Comparison of ENCODE assay signal across 7 mouse cellular contexts in genomic region chr8:104909021-104909420, GRCm38 (mm10). TPM values are rescaled to one million over a fixed set of nuclear protein-coding genes. Genes with fewer than 3 reads are reported as not detected.
DNase-seq lines count a peak whose midpoint lies in the region; TF ChIP-seq lines count a peak whose summit lies in the region.
"Not testable (repeated sequence)": the region's sequence is repeated elsewhere in the genome, so short reads cannot be mapped to it uniquely, and the experiment has no call there.

No protein-coding gene starts in this region.

- peak; percentile 5 to 52 for DNase-seq in adrenal gland, postnatal 36 days
- peak; percentile 90 for DNase-seq in cerebellum, adult 9-11 months
- peak; percentile 92 for DNase-seq in gastrocnemius, adult 2 months
- DNase-seq in heart, adult 8-10 months (ENCODE audit: low spot score) = peak; percentile 71
- peak; percentile 55 for DNase-seq in kidney, adult 18-20 months
- peak; percentile 43 to 60 for DNase-seq in layer of hippocampus, postnatal 10 days (ENCODE audit: low spot score in 2 of 2)
- peak; percentile 50 for DNase-seq in lung, postnatal 36 days

- H3K27ac ChIP-seq in gastrocnemius, adult 2 months = peak overlapping the region; percentile 66

- intact Hi-C loops in gastrocnemius, adult 2 months (cut with DNase I) = loop anchor here (10.0 kb wide), 1 partner anchor 254 kb away; no protein-coding TSS in a partner anchor

- not testable (repeated sequence) for TF ChIP-seq CTCF in gastrocnemius, adult 2 months (IDR thresholded peaks at IDR 0.05)

- not testable (repeated sequence) for H3K4me3 ChIP-seq in gastrocnemius, adult 2 months

RNA-seq across cellular contexts. Expression of gene Ces2e, which starts 17.0 kb away (rescaled TPM):
- total RNA-seq in adrenal gland, postnatal 36 days (2021) = 1 to 10 TPM; 2.9 to 5.5 TPM
- total RNA-seq in gastrocnemius, adult 2 months (2021) = not detected
- total RNA-seq in heart, adult 8-10 months (2022) = 1 to 10 TPM; 1.5 to 2.1 (median 1.8) TPM
- under 1 TPM in 1 of 2 experiments, not detected in 1; 0.16 TPM for total RNA-seq in layer of hippocampus, postnatal 10 days (2021)

RNA-seq across cellular contexts. Expression of gene Ces2f, which starts 38.1 kb away (rescaled TPM):
- total RNA-seq in adrenal gland, postnatal 36 days (2021) = not detected
- total RNA-seq in gastrocnemius, adult 2 months (2021) = not detected
- total RNA-seq in heart, adult 8-10 months (2022) = not detected
- total RNA-seq in layer of hippocampus, postnatal 10 days (2021) = not detected

RNA-seq across cellular contexts. Expression of gene Ces2g, which starts 52.5 kb away (rescaled TPM):
- 1 to 10 TPM; 1.7 to 2.4 TPM for total RNA-seq in adrenal gland, postnatal 36 days (2021)
- total RNA-seq in gastrocnemius, adult 2 months (2021) = under 1 TPM; 0.31 to 0.53 TPM
- 1 to 10 TPM; 3.5 to 4.4 (median 3.9) TPM for total RNA-seq in heart, adult 8-10 months (2022)
- under 1 TPM; 0.16 to 0.21 TPM for total RNA-seq in layer of hippocampus, postnatal 10 days (2021)

Comparison
In these comparisons a context has a peak if more than half of its experiments do, and no peak if none do; other contexts are left out.
1. DNase-seq: peak in every context shown above with its lines; median percentile 92 in gastrocnemius, adult 2 months; 90 in cerebellum, adult 9-11 months; 71 in heart, adult 8-10 months; 55 in kidney, adult 18-20 months; 52 in layer of hippocampus, postnatal 10 days; 50 in lung, postnatal 36 days; 28 in adrenal gland, postnatal 36 days.